Mouse (Mus musculus): ENCODE results near the gene Ell3. TPM values are rescaled to one million over a fixed set of nuclear protein-coding genes. Genes with fewer than 3 reads are reported as not detected.

Gene Ell3
- 81.8 to 98.2 TPM (median 88.5 TPM) in 4 replicates for total RNA-seq (2023; ENCODE audit: inconsistent age)

DNA sequence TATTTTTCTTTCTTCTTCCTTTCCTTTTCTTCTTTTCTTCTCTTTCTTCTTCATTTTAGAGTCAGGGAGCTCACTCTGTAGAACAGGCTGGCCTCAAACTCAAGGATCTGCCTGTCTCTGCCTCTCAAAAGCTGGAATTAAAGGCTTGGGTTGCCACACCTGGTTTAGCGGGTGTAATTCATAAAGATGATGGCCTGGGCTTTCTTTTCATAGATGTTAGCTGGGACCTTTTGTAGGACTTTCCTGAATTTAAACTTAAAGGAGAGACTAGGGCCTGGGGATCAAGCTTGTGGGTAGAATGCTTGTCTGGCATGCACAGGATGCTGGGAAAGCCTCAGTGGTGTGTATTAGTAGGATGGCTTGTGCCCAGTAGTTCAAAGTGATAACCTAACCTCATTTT lies at the start of gene Ell3:
Gene Ell3, minus strand, starts transcription at position 101 of the 400 bp plus-strand sequence.

DNA sequence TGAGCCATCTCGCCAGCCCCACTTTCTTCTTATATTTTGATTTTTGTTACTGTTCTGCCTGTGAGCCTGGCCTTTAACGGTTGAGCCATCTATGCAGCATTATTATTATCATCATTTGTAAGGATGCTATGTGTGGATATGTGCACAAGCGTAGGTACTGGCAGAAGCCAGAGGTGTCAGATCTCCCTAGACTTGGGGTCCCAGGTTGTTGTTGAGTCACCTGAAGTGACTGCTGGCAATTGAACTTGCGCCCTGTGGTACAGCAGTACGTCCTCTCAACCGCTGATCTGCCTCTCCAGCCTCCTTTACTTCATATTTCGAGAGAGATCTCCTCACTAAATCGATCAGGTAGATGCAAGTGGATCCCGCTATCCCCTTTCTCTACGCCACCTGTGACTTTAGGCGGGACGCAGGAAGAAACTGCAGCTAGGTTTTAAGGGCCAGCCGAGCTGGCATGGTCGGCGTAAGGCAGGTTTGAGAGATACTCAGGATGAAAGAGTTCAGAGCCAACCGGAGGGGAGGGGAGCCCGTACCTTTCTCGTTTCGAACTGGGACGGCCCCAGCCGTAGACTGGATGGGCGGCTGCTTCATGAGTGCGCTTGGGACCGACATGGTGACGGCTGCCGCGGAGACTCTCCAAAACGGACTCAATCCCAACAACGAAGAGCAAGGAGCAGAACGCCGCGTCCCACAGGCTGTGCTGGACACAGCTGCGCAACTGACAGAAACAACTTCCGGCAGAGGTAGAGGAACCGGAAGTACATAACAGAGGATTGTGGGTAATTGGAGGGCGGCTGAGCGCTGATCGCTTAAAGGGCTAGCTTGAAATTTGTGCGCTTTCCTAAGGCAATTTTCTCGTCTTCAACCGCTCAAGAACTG lies 29.5 kb upstream of the Ell3 start, which contains the start of gene Mfap1b:
Gene Mfap1b, minus strand, starts transcription at position 767 of the 879 bp plus-strand sequence.

DNA sequence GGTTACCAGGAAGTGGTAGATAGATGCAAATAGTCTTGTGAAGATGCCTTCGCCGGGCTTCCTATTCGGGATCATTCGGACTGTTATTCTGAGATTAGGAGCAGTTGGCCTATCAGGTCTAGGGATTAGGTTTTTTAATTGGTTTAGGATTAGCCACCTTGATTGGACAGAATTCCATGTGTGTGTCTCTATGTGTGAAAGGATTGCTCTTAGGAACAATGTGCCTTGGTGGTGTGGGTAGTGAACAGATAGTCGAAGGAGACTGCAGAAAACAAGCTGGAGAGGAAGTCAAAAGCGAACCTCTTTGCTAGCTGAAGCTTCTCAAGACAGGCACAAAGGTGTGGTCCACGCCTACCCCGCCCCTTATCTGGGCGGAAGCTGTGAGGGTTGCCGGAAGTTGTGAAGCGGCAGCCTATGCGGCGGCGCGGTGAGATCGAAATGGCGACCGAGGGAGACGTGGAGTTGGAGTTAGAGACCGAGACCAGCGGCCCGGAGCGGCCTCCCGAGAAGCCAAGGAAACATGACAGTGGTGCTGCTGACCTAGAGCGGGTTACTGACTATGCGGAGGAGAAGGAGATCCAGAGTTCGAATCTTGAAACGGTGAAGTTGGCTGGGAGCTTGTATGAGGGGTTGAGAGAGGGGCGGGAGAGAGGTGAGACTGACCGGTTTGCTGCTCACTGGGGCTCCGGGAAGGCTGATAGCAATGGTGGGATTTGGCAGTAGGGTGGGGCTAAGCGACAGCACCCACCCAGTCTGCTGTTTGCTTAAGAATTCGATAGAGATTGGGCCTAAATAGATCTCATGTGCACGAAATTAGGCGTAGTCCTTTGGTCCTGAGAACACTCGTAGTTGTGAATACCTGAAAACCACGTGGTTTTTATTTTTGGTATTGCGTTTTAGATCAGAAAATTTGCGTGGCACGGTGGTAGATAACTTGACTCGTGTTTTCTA lies 12.9 kb upstream of the Ell3 start, which contains the start of gene Serinc4:
Gene Serinc4, minus strand, starts transcription at position 90 of the 951 bp plus-strand sequence.

DNA sequence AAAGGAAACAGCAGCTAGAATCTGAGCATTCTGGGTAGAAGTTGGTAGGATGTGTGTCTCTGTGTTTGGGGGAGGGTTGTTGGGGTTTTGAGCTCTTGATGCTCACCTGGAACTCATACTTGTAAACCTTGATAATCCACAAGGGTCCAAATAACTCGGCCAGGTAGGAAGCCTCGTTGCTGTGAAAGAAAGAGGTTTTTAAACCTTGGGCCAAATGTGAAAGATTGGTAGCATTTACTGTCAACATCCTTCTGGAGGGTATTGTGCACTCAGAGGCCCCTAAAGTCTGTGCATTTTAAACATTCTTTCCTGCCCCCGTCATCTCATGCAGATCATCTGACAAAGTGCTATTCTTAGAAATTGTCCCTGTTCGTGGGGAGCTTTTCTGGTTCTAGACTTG lies 8.9 kb upstream of the Ell3 start, which contains the start of gene Hypk:
Gene Hypk, plus strand, starts transcription at position 301 of the 400 bp plus-strand sequence.

DNA sequence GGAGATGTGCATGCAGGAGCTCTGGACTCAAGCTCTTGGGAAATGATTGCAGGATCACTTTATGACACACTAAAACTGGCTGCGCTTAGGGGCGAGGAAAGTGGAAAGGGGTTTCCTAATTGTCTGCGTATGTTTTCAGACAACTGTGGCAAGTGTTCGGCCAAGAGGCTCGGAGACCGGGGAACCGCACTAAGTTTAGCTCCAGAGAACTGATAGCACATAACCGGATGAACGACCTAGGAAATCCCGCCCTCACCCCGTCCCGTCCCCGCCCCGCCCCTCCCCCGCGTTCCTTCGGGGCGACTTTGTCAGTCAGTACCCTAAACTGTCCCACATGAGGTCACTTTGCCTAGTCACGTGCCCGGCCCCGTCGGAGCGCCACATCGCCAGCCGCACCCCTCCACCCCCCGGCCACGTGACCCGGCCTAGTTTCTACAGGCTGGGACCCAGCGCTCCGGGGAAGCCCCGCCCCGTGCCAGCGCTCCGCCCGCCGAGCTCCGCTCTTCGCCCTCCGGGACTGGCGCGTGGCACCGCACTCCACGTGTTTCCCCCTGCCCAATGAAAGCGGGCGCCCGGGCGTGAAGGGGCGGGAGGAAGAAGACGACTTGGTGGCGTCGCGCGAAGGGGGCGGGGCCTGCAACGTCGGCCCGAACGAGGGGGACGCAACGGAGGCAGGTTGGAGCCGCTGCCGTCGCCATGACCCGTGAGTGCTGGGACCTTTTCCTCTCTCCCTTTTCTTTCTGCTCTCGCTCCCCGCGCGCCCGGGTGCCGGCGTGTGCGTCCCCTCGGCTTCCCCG lies 4.9 kb upstream of the Ell3 start, which contains the start of gene Serf2:
Gene Serf2, plus strand, starts transcription at position 457 of the 797 bp plus-strand sequence.

DNA sequence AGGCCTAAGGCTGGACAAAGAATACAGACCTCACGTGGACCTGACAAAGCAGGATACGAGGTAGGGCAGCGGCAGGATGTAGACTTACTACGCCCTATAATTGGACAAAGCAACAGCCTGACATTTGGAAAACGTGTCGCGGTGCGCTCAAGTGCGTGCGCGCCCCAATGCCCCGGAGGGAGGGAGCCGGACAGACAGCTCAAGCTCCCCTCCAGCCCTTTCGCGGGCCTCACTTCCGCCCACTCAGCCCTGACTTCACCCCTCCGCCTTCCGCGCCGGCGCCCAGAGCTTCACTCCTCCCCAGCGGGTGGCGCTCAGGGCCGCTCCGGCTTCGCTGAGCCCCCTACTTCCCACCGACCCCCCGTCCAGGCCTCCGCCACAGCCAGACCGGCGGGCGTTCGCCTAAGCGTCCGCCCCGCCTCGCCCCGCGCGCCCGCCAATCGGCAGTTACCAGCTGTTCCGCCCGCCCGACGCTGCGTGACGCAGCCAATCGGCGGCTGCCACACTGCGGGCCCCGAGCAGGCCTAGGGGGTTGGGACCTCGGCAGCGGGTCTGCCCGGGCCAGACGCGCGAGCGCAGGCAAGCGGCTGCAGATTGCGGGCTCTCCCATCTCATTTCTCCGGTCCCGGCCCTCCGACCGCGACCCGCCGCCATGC lies 30.6 kb downstream of the Ell3 start, which contains the start of the genes Pdia3 and Catsper2:
Gene Pdia3, plus strand, starts transcription at position 389 of the 656 bp plus-strand sequence.
Gene Catsper2, minus strand, starts transcription at position 406 of the 656 bp plus-strand sequence.

Other genes with a start within 250 kb of the Ell3 start
- 80.7 to 99.9 TPM (median 95.7 TPM) in 4 replicates for gene Trp53bp1, start 172.9 kb downstream of the Ell3 start, total RNA-seq (2023; ENCODE audit: inconsistent age)
- gene Map1a, start 154.7 kb downstream of the Ell3 start, total RNA-seq (2023; ENCODE audit: inconsistent age), result 0.06 to 0.61 TPM (median 0.11 TPM) in 4 replicates
- 25.8 to 32.5 TPM (median 27.5 TPM) in 4 replicates for gene Ppip5k1, start 88.9 kb downstream of the Ell3 start, total RNA-seq (2023; ENCODE audit: inconsistent age)
- not detected in 4 replicates for gene Ckmt1, start 86.6 kb downstream of the Ell3 start, total RNA-seq (2023; ENCODE audit: inconsistent age)
- gene Strc, start 57.1 kb downstream of the Ell3 start, total RNA-seq (2023; ENCODE audit: inconsistent age), result 0.09 TPM in 1 of 4 replicates, not detected in the others
- gene Pdia3, start 30.5 kb downstream of the Ell3 start, total RNA-seq (2023; ENCODE audit: inconsistent age), result 149 to 163 TPM (median 152 TPM) in 4 replicates
- 2.7 to 2.9 TPM (median 2.7 TPM) in 4 replicates for gene Catsper2, start 30.5 kb downstream of the Ell3 start, total RNA-seq (2023; ENCODE audit: inconsistent age)
- 263 to 333 TPM (median 283 TPM) in 4 replicates for gene Serf2, start 4.9 kb upstream of the Ell3 start, total RNA-seq (2023; ENCODE audit: inconsistent age)
- gene Hypk, start 9.0 kb upstream of the Ell3 start, total RNA-seq (2023; ENCODE audit: inconsistent age), result 33.7 to 42.6 TPM (median 34.8 TPM) in 4 replicates
- gene Serinc4, start 12.5 kb upstream of the Ell3 start, total RNA-seq (2023; ENCODE audit: inconsistent age), result 0.58 to 1.4 TPM (median 0.70 TPM) in 4 replicates
- 44.1 to 51.4 TPM (median 47.3 TPM) in 4 replicates for gene Mfap1b, start 29.8 kb upstream of the Ell3 start, total RNA-seq (2023; ENCODE audit: inconsistent age)
- 44.7 to 51.3 TPM (median 49.1 TPM) in 4 replicates for gene Mfap1a, start 62.4 kb upstream of the Ell3 start, total RNA-seq (2023; ENCODE audit: inconsistent age)
- gene Wdr76, start 62.4 kb upstream of the Ell3 start, total RNA-seq (2023; ENCODE audit: inconsistent age), result 12.9 to 18.0 TPM (median 16.6 TPM) in 4 replicates